ENCODE assay signal across 28 mouse cellular contexts in genomic region chr8:109475436-109475835, GRCm38 (mm10). TPM values are rescaled to one million over a fixed set of nuclear protein-coding genes. Genes with fewer than 3 reads are reported as not detected.
DNase-seq lines count a peak whose midpoint lies in the region; ATAC-seq and TF ChIP-seq lines count a peak whose summit lies in the region.
"Had no signal": no experiment of that assay in that cellular context is flagged by ENCODE, and none has a peak within 500 bp of the region (broad histone marks: within the 10 kb centered on the region; RNA-seq: fewer than 3 reads in every experiment).

No protein-coding gene starts in this region.

- WGBS in forebrain, embryonic 14.5 days: 29% methylated on average over 4 of the region's 4 CpGs
- WGBS in forebrain, embryonic 13.5 days: 52% methylated on average over 4 of the region's 4 CpGs
- WGBS in kidney, postnatal 0 days: 54% methylated on average over 4 of the region's 4 CpGs
- 64% methylated on average over 4 of the region's 4 CpGs for WGBS in kidney, embryonic 15.5 days
- WGBS in limb, embryonic 10.5 days: 59% methylated on average over 4 of the region's 4 CpGs

- H3K36me3 ChIP-seq in forebrain, embryonic 14.5 days (ENCODE audit: control insufficient read depth, insufficient read depth, low read length): no peaks in the 10 kb centered on the region
- H3K36me3 ChIP-seq in forebrain, embryonic 13.5 days (ENCODE audit: poor library complexity, severe bottlenecking): no peaks in the 10 kb centered on the region
- no peaks in the 10 kb centered on the region for H3K36me3 ChIP-seq in kidney, postnatal 0 days (ENCODE audit: insufficient read depth, low read length)
- no peaks in the 10 kb centered on the region for H3K36me3 ChIP-seq in kidney, embryonic 15.5 days
- H3K36me3 ChIP-seq in limb, embryonic 10.5 days: no peaks in the 10 kb centered on the region
- H3K36me3 ChIP-seq: heart, embryonic 12.5 days; limb, embryonic 12.5 days; midbrain, embryonic 12.5 days; stomach, embryonic 15.5 days had no signal

- no peak overlapping the region for H3K9ac ChIP-seq in forebrain, embryonic 14.5 days (ENCODE audit: low read length)
- no peak overlapping the region for H3K9ac ChIP-seq in forebrain, embryonic 13.5 days
- no peak overlapping the region for H3K9ac ChIP-seq in kidney, postnatal 0 days (ENCODE audit: low read depth, low read length)
- H3K9ac ChIP-seq in kidney, embryonic 15.5 days: no peak overlapping the region
- H3K9ac ChIP-seq: heart, embryonic 12.5 days; limb, embryonic 12.5 days; midbrain, embryonic 12.5 days; stomach, embryonic 15.5 days had no signal

- no peak overlapping the region for H3K4me3 ChIP-seq in forebrain, embryonic 14.5 days (ENCODE audit: low read depth, low read length)
- H3K4me3 ChIP-seq in forebrain, embryonic 13.5 days: no peak overlapping the region
- H3K4me3 ChIP-seq in kidney, postnatal 0 days (replicated peaks; ENCODE audit: low read depth, low read length): no peak overlapping the region
- H3K4me3 ChIP-seq in kidney, embryonic 15.5 days (replicated peaks): no peak overlapping the region
- H3K4me3 ChIP-seq in limb, embryonic 10.5 days: no peak overlapping the region
- H3K4me3 ChIP-seq: heart, embryonic 12.5 days; limb, embryonic 12.5 days; midbrain, embryonic 12.5 days; stomach, embryonic 15.5 days had no signal

- no peak overlapping the region for H3K27ac ChIP-seq in forebrain, embryonic 14.5 days (ENCODE audit: low read depth, low read length)
- no peak overlapping the region for H3K27ac ChIP-seq in forebrain, embryonic 13.5 days
- H3K27ac ChIP-seq in kidney, postnatal 0 days: no peak overlapping the region
- H3K27ac ChIP-seq in kidney, embryonic 15.5 days: no peak overlapping the region
- 0 out of 2 replicates have a peak overlapping the region, but pooled peaks have one; percentile 58 for H3K27ac ChIP-seq in limb, embryonic 10.5 days
- H3K27ac ChIP-seq: midbrain, embryonic 12.5 days; stomach, embryonic 15.5 days had no signal

- no peaks in the 10 kb centered on the region for H3K27me3 ChIP-seq in forebrain, embryonic 14.5 days (replicated peaks; ENCODE audit: control insufficient read depth, insufficient read depth, low read length)
- H3K27me3 ChIP-seq in forebrain, embryonic 13.5 days: no peaks in the 10 kb centered on the region
- no peaks in the 10 kb centered on the region for H3K27me3 ChIP-seq in kidney, postnatal 0 days (ENCODE audit: insufficient read depth, low read length)
- H3K27me3 ChIP-seq in kidney, embryonic 15.5 days: peaks cover 7% of the 10 kb centered on the region; the same call in 1 of the 2 replicates
- H3K27me3 ChIP-seq in limb, embryonic 10.5 days (ENCODE audit: low read depth, poor library complexity, severe bottlenecking): no peaks in the 10 kb centered on the region; the same call in 1 of the 2 replicates
- H3K27me3 ChIP-seq: heart, embryonic 12.5 days; limb, embryonic 12.5 days; midbrain, embryonic 12.5 days; stomach, embryonic 15.5 days had no signal

- no peaks in the 10 kb centered on the region for H3K9me3 ChIP-seq in forebrain, embryonic 14.5 days (replicated peaks; ENCODE audit: control insufficient read depth, low read length)
- no peaks in the 10 kb centered on the region for H3K9me3 ChIP-seq in forebrain, embryonic 13.5 days (replicated peaks)
- no peaks in the 10 kb centered on the region for H3K9me3 ChIP-seq in kidney, postnatal 0 days (replicated peaks; ENCODE audit: low read length)
- no peaks in the 10 kb centered on the region for H3K9me3 ChIP-seq in kidney, embryonic 15.5 days (replicated peaks)
- H3K9me3 ChIP-seq in limb, embryonic 10.5 days (replicated peaks): no peaks in the 10 kb centered on the region
- H3K9me3 ChIP-seq: heart, embryonic 12.5 days; limb, embryonic 12.5 days; midbrain, embryonic 12.5 days; stomach, embryonic 15.5 days had no signal

- no peaks in the 10 kb centered on the region; the same call in 1 of the 2 replicates for H3K4me1 ChIP-seq in forebrain, embryonic 14.5 days (ENCODE audit: control insufficient read depth, insufficient read depth, low read length)
- peaks cover 14% of the 10 kb centered on the region for H3K4me1 ChIP-seq in forebrain, embryonic 13.5 days
- H3K4me1 ChIP-seq in kidney, postnatal 0 days (replicated peaks; ENCODE audit: insufficient read depth, low read length): no peaks in the 10 kb centered on the region
- no peaks in the 10 kb centered on the region for H3K4me1 ChIP-seq in kidney, embryonic 15.5 days
- H3K4me1 ChIP-seq in limb, embryonic 10.5 days: peaks cover 44% of the 10 kb centered on the region
- H3K4me1 ChIP-seq: stomach, embryonic 15.5 days had no signal

- TF ChIP-seq CTCF in kidney, postnatal 0 days (IDR thresholded peaks at IDR 0.05; ENCODE audit: low read depth): peak; percentile 27; the same call in 1 of the 2 replicates

- no peak for ATAC-seq in forebrain, embryonic 14.5 days
- no peak for ATAC-seq in forebrain, embryonic 13.5 days
- no peak for ATAC-seq in kidney, postnatal 0 days (replicated peaks; ENCODE audit: low FRiP score, low read depth)
- ATAC-seq in kidney, embryonic 15.5 days (replicated peaks; ENCODE audit: low FRiP score): no peak
- no peak for ATAC-seq in megakaryocyte, adult 5-6 weeks (ENCODE audit: poor library complexity, severe bottlenecking)
- ATAC-seq: forebrain, embryonic 16.5 days had no signal

- no peak overlapping the region for H3K4me2 ChIP-seq in forebrain, embryonic 14.5 days (ENCODE audit: low read length)
- no peak overlapping the region for H3K4me2 ChIP-seq in forebrain, embryonic 13.5 days
- H3K4me2 ChIP-seq in kidney, postnatal 0 days (ENCODE audit: low read length): no peak overlapping the region
- H3K4me2 ChIP-seq in kidney, embryonic 15.5 days: no peak overlapping the region
- H3K4me2 ChIP-seq: heart, embryonic 12.5 days; liver, embryonic 11.5 days; midbrain, embryonic 12.5 days; stomach, embryonic 15.5 days had no signal

- DNase-seq in forebrain, embryonic 14.5 days (ENCODE audit: low spot score): peak; percentile 55
- DNase-seq in kidney, postnatal 0 days (ENCODE audit: low spot score): no peak
- peak; percentile 30 for DNase-seq in MN1 (ENCODE audit: low spot score)
- DNase-seq in limb, embryonic 10.5 days (ENCODE audit: low spot score): no peak
- DNase-seq: adrenal gland, postnatal 10 days; cerebellum, adult 8-10 months; cerebellum, postnatal 36 days; gastrocnemius, postnatal 25 days; heart, adult 18-20 months; heart, postnatal 10 days; kidney, adult 2 months; kidney, postnatal 14 days; layer of hippocampus, postnatal 36 days; lung, adult 18-20 months; lung, postnatal 10 days; thymus, adult 18-20 months; thymus, postnatal 36 days had no signal

RNA-seq across cellular contexts. Expression of gene Pmfbp1, which starts 18.4 kb away (rescaled TPM):
- polyA plus RNA-seq in forebrain, embryonic 14.5 days (2014; fragmentation: Nextera tagmentation; extraction: Ambion mirVana): 0.58 and 0.61 TPM in 2 replicates
- polyA plus RNA-seq in forebrain, embryonic 13.5 days (2015; fragmentation: Nextera tagmentation; extraction: Ambion mirVana): 0.32 and 0.44 TPM in 2 replicates
- polyA plus RNA-seq in kidney, postnatal 0 days (2015; fragmentation: Nextera tagmentation; extraction: Ambion mirVana): 0.14 and 0.21 TPM in 2 replicates
- 0.08 and 0.10 TPM in 2 replicates for polyA plus RNA-seq in kidney, embryonic 15.5 days (2015; fragmentation: Nextera tagmentation; extraction: Ambion mirVana)
- 0.05 and 0.08 TPM in 2 replicates for polyA plus RNA-seq in limb, embryonic 10.5 days (2016; fragmentation: Nextera tagmentation; extraction: Ambion mirVana)
- not detected in 2 replicates for total RNA-seq in megakaryocyte, adult 5-6 weeks (2015)
- total RNA-seq in megakaryocyte, adult 5-6 weeks (2017): not detected in 2 replicates
- total RNA-seq: adrenal gland, postnatal 10 days; ES-E14; gastrocnemius, postnatal 25 days; heart, adult 18-20 months; heart, postnatal 10 days; megakaryocyte progenitor cell, adult 5-6 weeks had no signal
- polyA plus RNA-seq: heart, embryonic 12.5 days; kidney, adult 2 months; liver, embryonic 11.5 days; stomach, embryonic 15.5 days had no signal

Comparison
In these comparisons a context has a peak if more than half of its experiments do, and no peak if none do; other contexts are left out.
1. DNase-seq: peak in forebrain, embryonic 14.5 days (single experiment) and MN1 (single experiment); none in kidney, postnatal 0 days (single experiment) and limb, embryonic 10.5 days (single experiment).